Mouse (Mus musculus): ENCODE results near the gene Gm21865. TPM values are rescaled to one million over a fixed set of nuclear protein-coding genes. Genes with fewer than 3 reads are reported as not detected.
"Not testable (repeated sequence)": the region's sequence is repeated elsewhere in the genome, so short reads cannot be mapped to it uniquely, and the experiment has no call there.

Gene Gm21865
- not detected in 2 replicates for polyA plus RNA-seq (2012; rRNA removed)

- not testable (repeated sequence) for H3K4me3 ChIP-seq (ENCODE audit: control insufficient read depth, insufficient read depth, low read length); H3K27me3 ChIP-seq (ENCODE audit: control insufficient read depth, insufficient read depth, low read length); DNase-seq; H3K36me3 ChIP-seq (ENCODE audit: control insufficient read depth, insufficient read depth, low read length); H3K4me1 ChIP-seq (replicated peaks; ENCODE audit: control insufficient read depth, insufficient read depth, low read length); H3K27ac ChIP-seq (ENCODE audit: control insufficient read depth, insufficient read depth, low read length)
- WGBS, result 71% methylated on average over 2 of the region's 7 CpGs
Measured at GRCm38 (mm10) chrY:40316803-40317202, at the start of gene Gm21865. Gene Gm21865, minus strand, starts transcription at chrY:40316903.

Other genes starting within 250 kb of the Gm21865 start
- gene Gm21882, start 64.6 kb upstream of the Gm21865 start, polyA plus RNA-seq (2012; rRNA removed), result not detected in 2 replicates

All from thymus, adult 2 months (tissue).